Mouse (Mus musculus) E14TG2a.4 (cell line): ENCODE data around the gene Nlrc3.

Experiments
- CTCF ChIP-seq: conservative IDR thresholded peaks from 2 replicates; pipeline ENCODE4 v1.5.1; 2014; ENCODE audit warnings: low read length
- NANOG ChIP-seq: IDR thresholded peaks from 2 replicates; pipeline ENCODE4 v1.6.1; 2014; ENCODE audit warnings: borderline replicate concordance, low read length, mixed read lengths

GRCm38 (mm10) chr16:3976251-3976671 is at the start of gene Nlrc3:
- TF ChIP-seq CTCF: no peak
- TF ChIP-seq NANOG: no peak
